Comparison of ENCODE assay signal across 11 mouse cellular contexts in the genomic region with DNA sequence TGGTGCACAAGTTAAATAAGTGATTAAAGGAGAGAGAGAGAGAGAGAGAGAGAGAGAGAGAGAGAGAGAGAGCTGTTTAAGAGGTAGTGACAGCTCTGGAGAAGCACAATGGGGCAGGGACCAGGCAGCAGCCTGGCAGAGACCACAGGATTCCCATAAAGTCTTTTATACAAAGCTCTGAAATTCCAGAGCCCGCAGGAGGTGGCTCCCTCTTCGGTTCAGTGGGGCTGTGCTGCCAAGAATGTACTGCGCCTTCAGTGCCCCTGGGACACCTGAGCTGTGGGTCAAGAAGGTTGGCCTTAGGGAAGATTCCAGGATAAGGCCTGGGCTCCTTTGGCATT. TPM values are rescaled to one million over a fixed set of nuclear protein-coding genes. Genes with fewer than 3 reads are reported as not detected.
DNase-seq lines count a peak whose midpoint lies in the region; ATAC-seq and TF ChIP-seq lines count a peak whose summit lies in the region.
"Had no signal": no experiment of that assay in that cellular context is flagged by ENCODE, and none has a peak within 500 bp of the region (broad histone marks: within the 10 kb centered on the region; RNA-seq: fewer than 3 reads in every experiment).

No protein-coding gene starts in this region.

- peak overlapping the region; percentile 58 for H3K27ac ChIP-seq in heart, embryonic 13.5 days (replicated peaks)
- peak overlapping the region; percentile 46 for H3K27ac ChIP-seq in intestine, embryonic 16.5 days (ENCODE audit: low read length)
- no peak overlapping the region; the same call in 1 of the 2 replicates for H3K27ac ChIP-seq in limb, embryonic 14.5 days (replicated peaks; ENCODE audit: low read depth, low read length)
- H3K27ac ChIP-seq: macrophage had no signal

- TF ChIP-seq POLR2A in limb, embryonic 14.5 days (IDR thresholded peaks at IDR 0.05; ENCODE audit: borderline replicate concordance, extremely low read depth, insufficient read depth, insufficient read length), result no peak

- DNase-seq in heart, postnatal 14 days, result no peak
- DNase-seq in Muller cell, postnatal 12 days (ENCODE audit: inconsistent ontology term), result peak; percentile 94
- no peak for DNase-seq in limb, embryonic 14.5 days (ENCODE audit: low spot score)
- no peak for DNase-seq in yolk sac, embryonic 10.5 days (ENCODE audit: low spot score)
- no peak for DNase-seq in gastrocnemius, adult 18-20 months (ENCODE audit: low spot score)
- no peak for DNase-seq in cerebellum, postnatal 14 days
- DNase-seq: gastrocnemius, postnatal 25 days had no signal

- no peak for ATAC-seq in heart, embryonic 13.5 days (ENCODE audit: extremely low read depth, insufficient number of reproducible peaks, low FRiP score, low TSS enrichment)
- no peak for ATAC-seq in intestine, embryonic 16.5 days
- ATAC-seq in limb, embryonic 14.5 days (ENCODE audit: low FRiP score, low read depth), result peak; percentile 44; the same call in 1 of the 2 replicates

- H3K4me3 ChIP-seq in heart, embryonic 13.5 days, result no peak overlapping the region
- H3K4me3 ChIP-seq in intestine, embryonic 16.5 days (ENCODE audit: low read length), result no peak overlapping the region
- H3K4me3 ChIP-seq in limb, embryonic 14.5 days (replicated peaks; ENCODE audit: low read length), result no peak overlapping the region

- 23% methylated on average over 3 of the region's 3 CpGs for WGBS in heart, embryonic 13.5 days
- whole genome bisulfite sequencing in intestine, embryonic 16.5 days, result 14% methylated on average over 3 of the region's 3 CpGs
- 12% methylated on average over 3 of the region's 3 CpGs for WGBS in limb, embryonic 14.5 days

- intact Hi-C loops in heart, postnatal 14 days (cut with DNase I), result no loop called here

- no peak overlapping the region for H3K4me2 ChIP-seq in heart, embryonic 13.5 days
- no peak overlapping the region for H3K4me2 ChIP-seq in intestine, embryonic 16.5 days (ENCODE audit: low read depth, low read length)
- no peak overlapping the region for H3K4me2 ChIP-seq in limb, embryonic 14.5 days (replicated peaks; ENCODE audit: low read depth, low read length, severe bottlenecking)

- H3K4me1 ChIP-seq in heart, embryonic 13.5 days, result peaks cover 44% of the 10 kb centered on the region
- peaks cover 34% of the 10 kb centered on the region for H3K4me1 ChIP-seq in intestine, embryonic 16.5 days (ENCODE audit: control insufficient read depth, insufficient read depth, low read length)
- peaks cover 21% of the 10 kb centered on the region for H3K4me1 ChIP-seq in limb, embryonic 14.5 days (ENCODE audit: control insufficient read depth, insufficient read depth, low read length)

- no peaks in the 10 kb centered on the region for H3K36me3 ChIP-seq in heart, embryonic 13.5 days
- H3K36me3 ChIP-seq in intestine, embryonic 16.5 days (ENCODE audit: control insufficient read depth, insufficient read depth, low read length), result no peaks in the 10 kb centered on the region
- no peaks in the 10 kb centered on the region for H3K36me3 ChIP-seq in limb, embryonic 14.5 days (ENCODE audit: control insufficient read depth, insufficient read depth, low read length)

- H3K9me3 ChIP-seq in heart, embryonic 13.5 days, result no peaks in the 10 kb centered on the region
- H3K9me3 ChIP-seq in intestine, embryonic 16.5 days (ENCODE audit: control insufficient read depth, low read length), result no peaks in the 10 kb centered on the region
- H3K9me3 ChIP-seq in limb, embryonic 14.5 days (ENCODE audit: control insufficient read depth, low read length), result no peaks in the 10 kb centered on the region

- H3K27me3 ChIP-seq in heart, embryonic 13.5 days (replicated peaks), result no peaks in the 10 kb centered on the region
- no peaks in the 10 kb centered on the region for H3K27me3 ChIP-seq in intestine, embryonic 16.5 days (replicated peaks; ENCODE audit: control insufficient read depth, insufficient read depth, low read length)
- no peaks in the 10 kb centered on the region for H3K27me3 ChIP-seq in limb, embryonic 14.5 days (ENCODE audit: control insufficient read depth, insufficient read depth, low read length)
- H3K27me3 ChIP-seq: CH12.LX had no signal

- H3K9ac ChIP-seq in heart, embryonic 13.5 days, result peak overlapping the region; percentile 16; the same call in 1 of the 2 replicates
- H3K9ac ChIP-seq in intestine, embryonic 16.5 days (ENCODE audit: low read depth, low read length), result no peak overlapping the region
- H3K9ac ChIP-seq in limb, embryonic 14.5 days (ENCODE audit: low read depth, low read length, severe bottlenecking), result 0 out of 2 replicates have a peak overlapping the region, but pooled peaks have one; percentile 2

RNA-seq across cellular contexts. Expression of gene Ezr, which starts 30.2 kb away (rescaled TPM):
- polyA plus RNA-seq in heart, embryonic 13.5 days (2015; fragmentation: Nextera tagmentation; extraction: Ambion mirVana), result 103 and 105 TPM in 2 replicates
- total RNA-seq in heart, postnatal 14 days (2021), result 10 to 100 TPM; 48.8 to 56.9 TPM
- polyA plus RNA-seq in intestine, embryonic 16.5 days (2015; fragmentation: Nextera tagmentation; extraction: Ambion mirVana), result 281 and 319 TPM in 2 replicates
- 26.5 and 39.2 TPM in 2 replicates for polyA plus RNA-seq in limb, embryonic 14.5 days (2012; rRNA removed)
- 67.2 and 71.3 TPM in 2 replicates for polyA plus RNA-seq in limb, embryonic 14.5 days (2014; fragmentation: Nextera tagmentation; extraction: Ambion mirVana)
- total RNA-seq in gastrocnemius, adult 18-20 months (2021), result 1 to 10 TPM; 1.1 to 2.4 TPM
